ENCODE assay signal across 8 mouse cellular contexts in the genomic region with DNA sequence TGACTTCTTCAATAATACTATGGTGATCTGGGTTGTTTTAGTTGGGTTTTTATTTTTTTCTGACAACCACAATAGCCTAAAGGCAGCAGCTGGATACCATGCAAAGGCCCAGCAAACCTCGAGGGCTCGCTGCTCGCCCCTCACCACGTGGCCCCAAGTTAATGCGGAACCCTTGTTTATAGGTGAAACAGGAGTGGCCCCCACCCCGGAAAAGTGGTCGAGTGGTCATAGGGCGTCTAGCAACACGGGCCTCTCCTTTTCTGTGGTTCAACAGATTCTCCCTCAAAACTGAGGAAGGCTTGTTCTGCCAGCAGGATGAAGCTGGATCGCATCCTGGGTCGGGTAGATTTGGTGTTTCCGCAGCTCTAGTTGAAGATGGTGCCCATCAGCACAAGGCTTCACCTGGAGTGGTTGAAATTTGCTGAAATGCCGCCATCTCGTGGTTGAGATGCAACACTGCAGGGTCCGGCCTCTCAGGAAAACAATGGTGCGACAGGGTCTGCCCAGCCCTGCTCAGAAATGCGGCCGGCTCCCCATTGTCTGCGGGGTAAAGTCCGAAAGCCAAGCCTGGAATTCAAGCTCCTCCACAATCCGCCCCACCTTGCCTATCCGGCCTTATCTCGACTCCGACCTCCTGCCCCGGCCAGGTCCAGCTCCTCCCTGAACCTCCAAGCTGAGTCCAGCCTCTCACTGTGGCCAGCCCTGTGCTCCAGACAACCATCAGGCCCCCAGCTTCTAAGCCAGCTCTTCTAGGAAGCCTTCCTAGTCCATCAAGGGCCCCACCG. TPM values are rescaled to one million over a fixed set of nuclear protein-coding genes. Genes with fewer than 3 reads are reported as not detected.
A peak's percentile ranks its signal among the peaks of the same experiment; 100 is the strongest.
DNase-seq lines count a peak whose midpoint lies in the region; ATAC-seq and TF ChIP-seq lines count a peak whose summit lies in the region.

No protein-coding gene starts in this region.

- H3K27me3 ChIP-seq in G1E (ENCODE audit: insufficient read depth, low read length): peaks cover 16% of the 10 kb centered on the region
- H3K27me3 ChIP-seq in lung, embryonic 14.5 days (ENCODE audit: insufficient read depth, low read length): no peaks in the 10 kb centered on the region
- no peaks in the 10 kb centered on the region for H3K27me3 ChIP-seq in thymus, adult 2 months (ENCODE audit: control insufficient read depth, insufficient read depth, low read length)

- H3K4me1 ChIP-seq in G1E (ENCODE audit: insufficient read depth, low read depth, low read length): peaks cover 13% of the 10 kb centered on the region
- H3K4me1 ChIP-seq in lung, embryonic 14.5 days (ENCODE audit: insufficient read depth): 0 out of 2 replicates have a peak, but pooled peaks cover 4% of the 10 kb centered on the region
- peaks cover 5% of the 10 kb centered on the region for H3K4me1 ChIP-seq in thymus, adult 2 months (replicated peaks; ENCODE audit: control insufficient read depth, insufficient read depth, low read length)

- no peaks in the 10 kb centered on the region for H3K9me3 ChIP-seq in G1E (replicated peaks)
- no peaks in the 10 kb centered on the region for H3K9me3 ChIP-seq in lung, embryonic 14.5 days (ENCODE audit: low read depth, low read length)

- peak; percentile 61; the same call in 1 of the 2 replicates for ATAC-seq in G1E (ENCODE audit: extremely low read depth, insufficient number of reproducible peaks, low FRiP score, poor library complexity, severe bottlenecking)
- ATAC-seq in hematopoietic stem cell, adult 5-6 weeks (replicated peaks in 1 of 2; ENCODE audit: insufficient read depth in 1 of 2, low FRiP score in 2 of 2, low TSS enrichment in 1 of 2, low read depth in 1 of 2, poor library complexity in 2 of 2, severe bottlenecking in 2 of 2): peak; percentile 83 to 85
- peak; percentile 77 for ATAC-seq in lung, embryonic 14.5 days (ENCODE audit: insufficient read depth)

- H3K9ac ChIP-seq in lung, embryonic 14.5 days: peak overlapping the region; percentile 54

- TF ChIP-seq CTCF in G1E (IDR thresholded peaks at IDR 0.05; ENCODE audit: low read depth, low read length): peak; percentile 81
- peak; percentile 92 for TF ChIP-seq CTCF in lung, embryonic 14.5 days (IDR thresholded peaks at IDR 0.05; ENCODE audit: low read depth)
- TF ChIP-seq CTCF in thymus, adult 2 months (IDR thresholded peaks at IDR 0.05; ENCODE audit: borderline replicate concordance, control insufficient read depth, extremely low read depth, insufficient read depth, low read length, poor library complexity): peak; percentile 91; the same call in 1 of the 2 replicates

- TF ChIP-seq POLR2A in thymus, adult 2 months (IDR thresholded peaks at IDR 0.05; ENCODE audit: control insufficient read depth, extremely low read depth, insufficient read depth, low read length, poor library complexity): no peak

- peak; percentile 60 for DNase-seq in G1E (ENCODE audit: low spot score)
- DNase-seq in cerebellum, adult 18-20 months: peak; percentile 81 to 88
- peak; percentile 87 for DNase-seq in forelimb bud, embryonic 11.5 days (ENCODE audit: low read depth, low spot score)
- peak; percentile 77 to 86 for DNase-seq in layer of hippocampus, adult 8-10 months (ENCODE audit: low spot score in 2 of 2)
- peak; percentile 93 for DNase-seq in lung, embryonic 14.5 days
- peak; percentile 55 for DNase-seq in ovary, adult 18-20 months (ENCODE audit: low spot score)
- DNase-seq in thymus, adult 2 months: peak; percentile 82

- 19% methylated on average over 26 of the region's 26 CpGs for WGBS in lung, embryonic 14.5 days
- 22% methylated on average over 26 of the region's 26 CpGs for WGBS in thymus, adult 2 months

- no peak overlapping the region for H3K27ac ChIP-seq in lung, embryonic 14.5 days (ENCODE audit: low read depth)
- H3K27ac ChIP-seq in thymus, adult 2 months (ENCODE audit: control insufficient read depth, insufficient read depth, low read length): no peak overlapping the region

- H3K36me3 ChIP-seq in G1E (replicated peaks): no peaks in the 10 kb centered on the region
- no peaks in the 10 kb centered on the region for H3K36me3 ChIP-seq in lung, embryonic 14.5 days (ENCODE audit: insufficient read depth)
- H3K36me3 ChIP-seq in thymus, adult 2 months (ENCODE audit: control insufficient read depth, insufficient read depth, low read length): no peaks in the 10 kb centered on the region

- H3K4me3 ChIP-seq in G1E (ENCODE audit: low read depth, low read length): no peak overlapping the region
- H3K4me3 ChIP-seq in lung, embryonic 14.5 days (ENCODE audit: low read depth, low read length): peak overlapping the region; percentile 16; the same call in 1 of the 2 replicates
- no peak overlapping the region for H3K4me3 ChIP-seq in thymus, adult 2 months (ENCODE audit: control insufficient read depth, insufficient read depth, low read length)

- H3K4me2 ChIP-seq in lung, embryonic 14.5 days: peak overlapping the region; percentile 59

RNA-seq across cellular contexts. Expression of gene Tsen2, which starts 5.6 kb away (rescaled TPM):
- 11.5 and 14.4 TPM in 2 replicates for total RNA-seq in G1E (2014; fragmentation: Nextera tagmentation)
- total RNA-seq in G1E (2017): 14.6 and 19.9 TPM in 2 replicates
- polyA plus RNA-seq in G1E (2012): 3.7 and 8.9 TPM in 2 replicates
- 14.7 and 19.9 TPM in 2 replicates for total RNA-seq in hematopoietic stem cell, adult 5-6 weeks (2017)
- 10 to 100 TPM; 26.6 to 37.1 (median 27.1) TPM for total RNA-seq in layer of hippocampus, adult 8-10 months (2022)
- polyA plus RNA-seq in lung, embryonic 14.5 days (2014; fragmentation: Nextera tagmentation; extraction: Ambion mirVana): 30.6 and 30.9 TPM in 2 replicates
- polyA plus RNA-seq in thymus, adult 2 months (2012; rRNA removed): 4.6 and 5.4 TPM in 2 replicates

RNA-seq across cellular contexts. Expression of gene Mkrn2os, which starts 53.5 kb away (rescaled TPM):
- total RNA-seq in G1E (2014; fragmentation: Nextera tagmentation): not detected in 2 replicates
- not detected in 2 replicates for total RNA-seq in G1E (2017)
- not detected in 2 replicates for polyA plus RNA-seq in G1E (2012)
- 0.25 TPM in 1 of 2 replicates, not detected in the other for total RNA-seq in hematopoietic stem cell, adult 5-6 weeks (2017)
- total RNA-seq in layer of hippocampus, adult 8-10 months (2022): not detected
- 0.58 and 0.86 TPM in 2 replicates for polyA plus RNA-seq in lung, embryonic 14.5 days (2014; fragmentation: Nextera tagmentation; extraction: Ambion mirVana)
- polyA plus RNA-seq in thymus, adult 2 months (2012; rRNA removed): 3.0 TPM in 2 replicates
